Mouse (Mus musculus) heart, adult 2 months (tissue): ENCODE measurements around the gene Kat5. TPM values are rescaled to one million over a fixed set of nuclear protein-coding genes. Genes with fewer than 3 reads are reported as not detected.
A peak's percentile ranks its signal among the peaks of the same experiment; 100 is the strongest.

Experiments
- DNase-seq, 2 experiments: peaks; one replicate each; pipeline ENCODE4 v3.0.0; 2021
- H3K27ac ChIP-seq: fragments of 200-600 bp; 2 replicates; pipeline ENCODE4 v1.8.1; 2022
- H3K27me3 ChIP-seq: fragments of 200-500 bp; 2 replicates; pipeline ENCODE4 v1.6.1; 2012; ENCODE audit warnings: mild to moderate bottlenecking, low read length, inconsistent platforms, mixed read lengths; ENCODE audit not compliant: control insufficient read depth, insufficient read depth
- H3K36me3 ChIP-seq: fragments of 200-500 bp; 2 replicates; pipeline ENCODE4 v1.6.1; 2012; ENCODE audit warnings: low read length, inconsistent platforms; ENCODE audit not compliant: control insufficient read depth, insufficient read depth
- H3K4me1 ChIP-seq: fragments of 200-500 bp; 2 replicates; pipeline ENCODE4 v1.6.1; 2011; ENCODE audit warnings: low read length; ENCODE audit not compliant: control insufficient read depth, insufficient read depth
- H3K4me3 ChIP-seq: fragments of 200-600 bp; 2 replicates; pipeline ENCODE4 v1.8.1; 2022
- H3K79me2 ChIP-seq: fragments of 200-500 bp; replicated peaks from 2 replicates; pipeline ENCODE4 v1.6.1; 2012; ENCODE audit warnings: mild to moderate bottlenecking, inconsistent platforms, low read length, moderate library complexity, mixed read lengths; ENCODE audit not compliant: control insufficient read depth, insufficient read depth
- H3K9ac ChIP-seq: fragments of 200-500 bp; 2 replicates; pipeline ENCODE4 v1.6.1; 2012; ENCODE audit warnings: low read depth, mild to moderate bottlenecking, control low read depth, inconsistent platforms, low read length, mixed read lengths
- CTCF ChIP-seq: fragments of 200-600 bp; IDR thresholded peaks from 2 replicates; pipeline ENCODE4 v1.8.1; 2022; ENCODE audit warnings: antibody characterized with exemption, mild to moderate bottlenecking, moderate library complexity
- EP300 ChIP-seq: fragments of 200-500 bp; IDR thresholded peaks from 2 replicates; pipeline ENCODE4 v1.6.1; 2011; ENCODE audit warnings: low read depth, low read length, control low read depth; ENCODE audit not compliant: insufficient read depth
- POLR2A ChIP-seq: fragments of 200-500 bp; IDR thresholded peaks from 2 replicates; pipeline ENCODE4 v1.6.1; 2011; ENCODE audit warnings: mild to moderate bottlenecking, low read depth, low read length, control low read depth; ENCODE audit not compliant: insufficient read depth
- whole genome bisulfite sequencing: fragments of 180-500 bp; shearing (Covaris S2); methylation state at CpG from one replicate; pipeline ENCODE4 v1.1.7; 2018; 5-methylcytosine and 5-hydroxymethylcytosine counted together
- intact Hi-C: fragments of 180-260 bp; cut with DNase I; formaldehyde crosslinking; loops from one replicate; pipeline ENCODE4 v1.15.1; 2025
- long read RNA-seq: library from polyadenylated mRNA; stranded (forward); transcript quantifications from one replicate; pipeline ENCODE4 v2.0.0, GENCODE M21; 2021
- polyA plus RNA-seq: library from polyadenylated mRNA; depleted of rRNA; stranded (reverse); fragments of >200 nt; gene quantifications from 2 replicates; pipeline ENCODE4 v1.2.3, GENCODE M21; 2012; rRNA removed
- total RNA-seq, 2 experiments: library from RNA; stranded (reverse); gene quantifications; 2 replicates each; pipeline ENCODE4 v1.2.3; 2021

Gene Kat5
- total RNA-seq, result 10 to 100 TPM; 27.0 to 27.5 TPM
- polyA plus RNA-seq, result 36.1 and 56.9 TPM in 2 replicates
- long read RNA-seq, transcript Kat5-206 (13 exons, 1,386 nt), result major isoform, 6 of 17 reads
- long read RNA-seq, partial matches to known transcripts, result 2 of 17 reads
- long read RNA-seq, other reads (novel, unspliced or antisense), result 1 of 17 reads

DNA sequence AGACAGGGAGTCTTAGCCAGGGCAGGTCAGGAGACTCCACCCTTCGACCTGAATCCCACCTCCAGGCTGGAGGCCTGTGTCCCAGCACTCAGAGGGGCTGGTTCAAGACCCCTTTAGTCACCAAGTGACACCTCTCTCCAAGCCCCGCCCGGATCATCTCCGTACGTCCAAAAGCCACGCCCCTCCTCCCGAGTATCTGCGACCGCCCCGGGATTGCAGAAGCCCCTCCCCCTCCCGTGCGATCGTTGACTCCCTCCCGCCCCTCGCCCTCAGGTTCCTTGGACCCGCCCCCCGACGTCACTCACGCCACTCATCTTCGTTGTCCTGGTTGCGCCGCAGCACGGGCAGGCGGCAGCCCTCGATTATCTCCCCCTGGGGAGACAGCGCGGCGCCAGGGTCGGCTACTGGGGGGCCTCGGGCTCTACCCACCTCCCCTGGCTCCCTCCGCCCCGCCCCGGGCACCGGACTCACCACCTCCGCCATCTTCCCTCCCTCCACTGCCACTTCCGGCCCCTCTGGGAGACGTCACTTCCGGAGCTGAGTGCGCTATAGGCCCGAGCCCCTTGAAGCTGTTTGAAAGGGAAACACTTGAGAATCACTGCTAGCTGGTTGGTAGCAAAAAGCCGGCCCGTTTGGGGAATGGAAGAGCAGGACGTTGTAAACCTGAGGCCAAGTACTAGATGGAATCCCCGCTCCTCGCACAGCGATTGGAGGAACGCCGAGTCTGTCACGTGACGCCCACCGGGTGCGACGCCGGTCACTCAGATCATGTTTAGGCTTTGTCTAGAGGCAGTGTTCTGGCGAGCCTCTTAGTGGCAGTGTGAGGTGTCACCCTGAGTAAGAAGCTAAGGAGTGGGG is at the start of gene Kat5:
Kat5 (minus strand) TSS at position 691 of the 858 bp plus-strand sequence.
- intact Hi-C loops, result loop anchor here (2.0 to 5.0 kb wide), 5 partner anchors 27 to 118 kb away; partner anchors contain the start of genes Ap5b1, Ehbp1l1, Fam89b and Map3k11
- WGBS, result 1% methylated on average over 54 of the region's 55 CpGs
- H3K36me3 ChIP-seq, result no peaks in the 10 kb centered on the region
- H3K4me3 ChIP-seq, result peak within 1 kb of the TSS; percentile 87
- TF ChIP-seq POLR2A (peak; percentile 82), CTCF (peak; percentile 40), EP300 (peak; percentile 62; the same call in 1 of the 2 replicates)
- no peaks in the 10 kb centered on the region for H3K79me2 ChIP-seq
- peak; percentile 95 for DNase-seq
- H3K4me1 ChIP-seq, result peaks cover 5% of the 10 kb centered on the region
- H3K27me3 ChIP-seq, result no peaks in the 10 kb centered on the region
- peak within 1 kb of the TSS; percentile 98 for H3K27ac ChIP-seq
- peak within 1 kb of the TSS; percentile 84 for H3K9ac ChIP-seq

DNA sequence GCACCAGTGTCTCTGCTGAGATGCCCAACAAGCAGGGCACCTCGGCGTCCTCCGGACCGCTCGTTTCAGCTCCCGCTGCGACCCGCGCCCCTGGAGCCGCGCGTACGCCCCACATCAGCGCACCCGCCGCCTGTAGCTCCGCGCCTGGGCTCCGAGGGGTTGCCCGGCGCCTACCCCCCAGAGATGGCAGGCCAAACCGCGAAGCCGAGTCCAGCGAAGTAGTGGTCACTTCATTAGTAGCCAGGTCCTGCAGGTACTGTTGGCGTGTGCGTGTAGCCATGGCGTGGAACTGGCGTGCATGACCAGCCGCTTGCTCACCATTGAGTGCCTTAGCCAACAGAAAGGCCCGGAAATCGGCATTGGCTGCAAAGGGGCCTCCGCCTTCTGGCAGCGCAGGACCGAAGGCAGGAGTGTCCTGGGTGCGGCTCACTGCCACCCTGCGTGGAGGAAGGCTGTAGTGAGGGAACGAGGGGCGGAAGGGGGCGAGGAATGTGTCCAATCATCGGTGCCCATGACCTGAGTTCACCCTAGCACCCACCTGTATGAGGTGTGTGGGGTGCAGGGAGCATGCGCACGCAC is 44.8 kb upstream of the Kat5 start:
- Histone ChIP-seq H3K27ac (no peak overlapping the region), H3K36me3 (no peaks in the 10 kb centered on the region), H3K9ac (no peak overlapping the region), H3K4me1 (no peaks in the 10 kb centered on the region), H3K27me3 (peaks cover 2% of the 10 kb centered on the region; the same call in 1 of the 2 replicates), H3K4me3 (no peak overlapping the region), H3K79me2 (no peaks in the 10 kb centered on the region)
- 58% methylated on average over 43 of the region's 43 CpGs for WGBS
- intact Hi-C loops, result no loop called here
- DNase-seq, result no peak
- no peak for TF ChIP-seq POLR2A

DNA sequence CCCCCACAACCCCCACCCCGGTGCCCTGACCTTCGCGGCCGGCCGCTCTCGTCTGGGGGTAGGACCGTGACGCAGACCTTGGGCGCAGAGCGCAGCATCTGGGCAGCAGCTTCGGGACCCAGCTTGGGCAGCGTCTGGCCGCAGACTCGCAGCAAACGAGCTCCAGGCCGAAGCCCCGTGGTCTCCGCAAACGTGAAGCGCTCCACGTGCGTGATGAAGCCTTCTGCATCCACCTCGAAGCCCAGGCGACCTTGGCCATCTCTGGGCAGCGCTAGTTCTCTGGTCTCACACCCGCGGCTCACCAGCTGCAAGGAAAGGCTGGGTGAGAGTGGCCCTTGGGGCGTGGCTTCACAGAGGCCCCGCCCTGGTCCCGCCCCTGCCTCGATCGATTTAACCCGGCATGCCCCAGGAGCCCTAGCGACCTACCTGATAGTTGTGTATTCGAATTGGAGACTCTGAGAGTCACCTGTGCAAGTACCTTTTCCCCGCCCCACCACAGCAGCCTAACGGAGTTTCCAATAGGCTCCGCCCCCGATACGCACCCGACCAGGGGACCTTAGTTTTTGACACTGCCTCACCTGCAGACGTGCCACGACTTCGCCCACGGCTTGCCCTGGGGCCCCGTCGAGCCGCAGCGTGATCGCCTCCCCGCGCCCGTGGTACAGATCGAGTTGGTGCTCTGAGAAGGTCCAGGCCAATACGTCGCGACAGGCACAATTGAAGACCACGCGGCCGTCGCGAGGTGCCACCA is 44.1 kb upstream of the Kat5 start:
- Histone ChIP-seq H3K9ac (0 out of 2 replicates have a peak overlapping the region, but pooled peaks have one; percentile 11), H3K36me3 (no peaks in the 10 kb centered on the region), H3K4me3 (no peak overlapping the region), H3K27me3 (peaks cover 2% of the 10 kb centered on the region; the same call in 1 of the 2 replicates), H3K27ac (no peak overlapping the region), H3K79me2 (no peaks in the 10 kb centered on the region), H3K4me1 (peaks cover 4% of the 10 kb centered on the region)
- 58% methylated on average over 62 of the region's 62 CpGs for WGBS
- intact Hi-C loops, result no loop called here
- TF ChIP-seq EP300 (no peak), CTCF (no peak), POLR2A (no peak)
- DNase-seq, result no peak

DNA sequence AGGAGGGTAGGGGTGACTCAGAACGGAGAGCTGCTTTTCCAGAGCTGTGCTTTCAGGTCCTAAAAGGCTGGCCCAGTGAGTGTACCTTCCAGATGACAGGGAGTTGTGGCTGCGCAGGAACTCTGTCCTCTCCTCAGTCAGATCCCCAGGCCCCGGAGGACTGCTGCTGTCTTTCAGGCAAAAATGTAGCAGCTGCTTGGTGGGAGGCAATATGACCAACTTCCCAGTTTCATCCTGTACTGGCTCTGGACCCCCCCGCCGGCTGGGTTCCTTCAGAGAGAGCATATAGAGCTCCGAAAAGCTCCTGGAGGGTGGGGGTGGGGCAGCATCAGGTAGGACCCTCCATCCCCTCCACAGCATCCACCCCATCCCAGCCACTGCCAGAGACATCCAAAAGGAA is 42.5 kb upstream of the Kat5 start:
- Histone ChIP-seq H3K79me2 (no peaks in the 10 kb centered on the region), H3K4me1 (peaks cover 11% of the 10 kb centered on the region), H3K9ac (no peak overlapping the region), H3K4me3 (no peak overlapping the region), H3K36me3 (peaks cover 2% of the 10 kb centered on the region; the same call in 1 of the 2 replicates), H3K27me3 (peaks cover 2% of the 10 kb centered on the region; the same call in 1 of the 2 replicates), H3K27ac (no peak overlapping the region)
- DNase-seq, result no peak
- intact Hi-C loops, result no loop called here
- 87% methylated on average over 6 of the region's 6 CpGs for WGBS
- TF ChIP-seq POLR2A (no peak), CTCF (no peak), EP300 (no peak)

DNA sequence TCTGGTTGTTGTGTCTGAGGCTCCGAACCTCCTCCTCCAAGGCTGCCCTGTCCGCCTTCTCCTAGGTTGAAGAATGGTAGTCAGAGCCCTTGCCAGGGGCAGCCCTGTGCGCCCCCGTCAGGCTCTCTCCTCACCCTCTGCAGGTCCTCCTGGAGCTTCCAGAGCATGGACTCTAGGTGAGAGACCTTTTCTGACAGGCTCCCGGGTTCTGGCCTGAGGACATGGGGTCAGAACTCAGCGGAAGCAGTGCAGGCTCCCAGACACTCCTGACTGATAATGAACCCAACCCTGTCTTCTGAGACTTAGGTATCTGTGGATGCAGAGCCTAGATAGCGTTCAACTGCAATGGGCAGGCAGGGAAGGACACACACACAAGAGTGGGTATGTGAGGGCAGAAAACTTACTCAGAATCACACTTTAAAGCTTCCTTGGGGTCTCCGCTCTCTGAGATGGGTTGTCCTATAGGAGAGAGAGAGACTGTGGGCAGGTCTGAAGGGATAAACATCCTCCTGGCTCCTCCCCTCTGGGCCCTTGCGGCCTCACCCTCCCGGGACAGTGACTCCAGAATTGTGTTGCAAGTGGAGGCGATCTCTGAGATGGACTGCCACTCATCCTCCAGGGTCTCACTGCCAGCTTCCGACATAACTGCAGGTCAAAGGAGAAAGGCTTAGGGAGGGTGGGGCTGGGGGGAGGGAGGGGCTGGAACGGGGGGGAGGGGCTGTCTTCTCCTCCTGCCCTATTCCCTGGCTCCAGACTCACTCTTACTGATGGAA is 41.7 kb upstream of the Kat5 start:
- intact Hi-C loops, result no loop called here
- Histone ChIP-seq H3K36me3 (peaks cover 2% of the 10 kb centered on the region; the same call in 1 of the 2 replicates), H3K4me1 (peaks cover 11% of the 10 kb centered on the region), H3K27me3 (peaks cover 2% of the 10 kb centered on the region; the same call in 1 of the 2 replicates), H3K27ac (no peak overlapping the region), H3K79me2 (no peaks in the 10 kb centered on the region), H3K9ac (no peak overlapping the region), H3K4me3 (no peak overlapping the region)
- TF ChIP-seq CTCF (no peak), POLR2A (no peak), EP300 (no peak)
- 73% methylated on average over 13 of the region's 13 CpGs for WGBS
- no peak for DNase-seq
